Mouse (Mus musculus) macrophage (primary cell): ENCODE data around the gene Ripply2. TPM values are rescaled to one million over a fixed set of nuclear protein-coding genes. Genes with fewer than 3 reads are reported as not detected.
A peak's percentile ranks its signal among the peaks of the same experiment; 100 is the strongest.

Source experiments
- H3K27ac ChIP-seq: fragments of 350-480 bp; formaldehyde crosslinking; 2 replicates; pipeline ENCODE4 v1.9.0; 2021
- H3K36me3 ChIP-seq: fragments of 350-480 bp; formaldehyde crosslinking; 2 replicates; pipeline ENCODE4 v1.9.0; 2021; ENCODE audit errors: inconsistent target
- H3K4me3 ChIP-seq: fragments of 350-480 bp; formaldehyde crosslinking; 2 replicates; pipeline ENCODE4 v1.9.0; 2021; ENCODE audit errors: inconsistent target
- H3K79me2 ChIP-seq: fragments of 350-480 bp; formaldehyde crosslinking; 2 replicates; pipeline ENCODE4 v1.9.0; 2021; ENCODE audit errors: inconsistent target
- WGBS: methylation state at CpG from one replicate; pipeline ENCODE4 v1.1.7; 2026; ENCODE audit warnings: inconsistent platforms; ENCODE audit not compliant: missing documents; 5-methylcytosine and 5-hydroxymethylcytosine counted together
- polyA plus RNA-seq: library from polyadenylated mRNA; stranded (reverse); fragments of 250-400 nt; gene quantifications from 3 replicates; pipeline ENCODE4 v1.2.4, GENCODE M21; 2018; ENCODE audit warnings: inconsistent platforms

Ripply2 gene
- polyA plus RNA-seq, 1 experiment from 2014 or later, result not detected

- no peak overlapping the region for H3K4me3 ChIP-seq
- H3K27ac ChIP-seq, result peak overlapping the region; percentile 15
- H3K36me3 ChIP-seq, result no peaks in the 10 kb centered on the region
- H3K79me2 ChIP-seq, result no peaks in the 10 kb centered on the region
- WGBS, result 55% methylated on average over 2 of the region's 2 CpGs
Observed at GRCm38 (mm10) chr9:86999956-87000582, 15.3 kb upstream of the Ripply2 start.

DNA sequence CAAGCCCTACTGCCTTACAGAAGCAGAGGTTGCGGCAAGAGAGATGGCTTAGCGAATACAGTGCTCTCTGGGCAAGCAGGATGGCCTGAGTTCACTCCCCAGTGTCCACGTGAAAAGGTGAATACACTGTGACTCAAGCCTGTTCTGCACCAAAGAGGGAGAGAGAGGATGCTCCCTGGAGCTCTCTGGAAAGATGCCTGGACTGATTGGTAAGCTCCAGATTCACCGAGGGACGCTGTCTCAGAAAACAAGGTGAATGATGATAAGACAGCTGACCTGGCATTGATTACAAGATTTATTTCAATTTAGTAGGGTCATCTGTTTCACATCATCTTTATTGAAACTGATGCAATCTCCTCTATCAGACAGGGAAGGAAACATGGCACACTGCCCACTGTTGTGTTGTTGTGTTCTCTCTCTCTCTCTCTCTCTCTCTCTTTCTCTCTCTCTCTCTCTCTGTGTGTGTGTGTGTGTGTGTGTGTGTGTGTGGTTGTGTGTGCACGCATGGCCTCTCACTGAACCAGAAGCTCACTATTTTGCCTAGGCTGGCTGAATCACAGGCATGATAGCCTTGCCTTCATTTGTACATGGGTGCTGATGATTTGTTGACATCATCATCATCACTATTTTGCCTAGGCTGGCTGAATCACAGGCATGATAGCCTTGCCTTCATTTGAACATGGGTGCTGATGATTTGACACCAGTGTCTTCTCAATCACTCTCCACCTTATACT lies 10.5 kb upstream of the Ripply2 start:
- Histone ChIP-seq H3K4me3 (no peak overlapping the region), H3K36me3 (no peaks in the 10 kb centered on the region), H3K27ac (no peak overlapping the region), H3K79me2 (no peaks in the 10 kb centered on the region)
- 77% methylated on average over 5 of the region's 6 CpGs for WGBS

DNA sequence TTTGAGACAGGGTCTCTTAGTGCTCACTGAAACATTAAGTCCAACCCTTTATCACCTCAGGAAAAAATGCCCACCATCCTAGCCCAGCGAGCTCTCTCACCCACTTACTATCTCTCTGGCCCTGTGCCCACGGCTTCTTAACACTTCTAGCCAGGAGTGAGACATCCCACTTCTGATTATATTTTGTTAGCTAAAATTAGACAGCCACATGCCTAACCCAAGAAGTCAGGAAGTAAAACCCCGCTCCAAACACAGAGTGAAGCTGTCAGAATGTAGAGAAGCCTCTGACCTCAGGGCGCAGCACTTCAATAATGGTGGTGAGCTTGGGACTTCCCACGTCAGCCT lies 9.9 kb upstream of the Ripply2 start:
- no peak overlapping the region for H3K4me3 ChIP-seq
- 64% methylated on average over 5 of the region's 5 CpGs for WGBS
- no peaks in the 10 kb centered on the region for H3K79me2 ChIP-seq
- H3K36me3 ChIP-seq, result no peaks in the 10 kb centered on the region
- no peak overlapping the region for H3K27ac ChIP-seq

GRCm38 (mm10) chr9:87008507-87008906 lies 6.8 kb upstream of the Ripply2 start:
- no peaks in the 10 kb centered on the region for H3K36me3 ChIP-seq
- H3K79me2 ChIP-seq, result no peaks in the 10 kb centered on the region
- 45% methylated on average over 5 of the region's 6 CpGs for WGBS
- no peak overlapping the region for H3K27ac ChIP-seq
- no peak overlapping the region for H3K4me3 ChIP-seq

DNA sequence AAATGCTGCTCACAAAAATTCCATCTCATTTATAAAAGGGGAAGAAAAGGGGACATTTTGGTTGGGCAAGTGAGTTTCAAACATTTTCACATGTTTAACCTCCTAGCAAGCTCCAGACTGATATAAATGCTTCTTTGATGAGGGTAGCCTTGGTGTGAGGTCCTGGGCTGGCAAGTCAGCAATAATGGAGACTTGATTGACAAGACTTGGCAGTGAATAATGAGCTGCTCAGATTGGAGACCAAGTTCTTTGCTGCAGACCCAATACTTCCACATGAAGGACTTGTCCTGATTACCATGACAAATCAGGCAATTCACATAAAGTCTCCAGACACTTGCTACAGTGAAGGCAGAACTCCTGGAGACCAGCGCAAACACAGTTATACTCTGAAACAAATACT lies 6.4 kb upstream of the Ripply2 start:
- 100% methylated on average over 1 of the region's 1 CpGs for WGBS
- no peak overlapping the region for H3K27ac ChIP-seq
- no peak overlapping the region for H3K4me3 ChIP-seq
- H3K79me2 ChIP-seq, result no peaks in the 10 kb centered on the region
- no peaks in the 10 kb centered on the region for H3K36me3 ChIP-seq

GRCm38 (mm10) chr9:87015938-87016294 lies 579 bp downstream of the Ripply2 start:
- Histone ChIP-seq H3K36me3 (no peaks in the 10 kb centered on the region), H3K79me2 (no peaks in the 10 kb centered on the region), H3K27ac (no peak overlapping the region), H3K4me3 (no peak overlapping the region)
- WGBS, result 11% methylated on average over 10 of the region's 10 CpGs

- H3K79me2 ChIP-seq, result peaks cover 49% of the 10 kb centered on the region
- H3K27ac ChIP-seq, result peak within 1 kb of the TSS; percentile 59
- WGBS, result under 1% methylated on average over 52 of the region's 52 CpGs
- H3K4me3 ChIP-seq, result peak within 1 kb of the TSS; percentile 92
- H3K36me3 ChIP-seq, result no peaks in the 10 kb centered on the region
Observed at GRCm38 (mm10) chr9:87021778-87022523, 6.6 kb downstream of the Ripply2 start, which contains the start of gene Cyb5r4. Gene Cyb5r4, plus strand, starts transcription at chr9:87022014.

DNA sequence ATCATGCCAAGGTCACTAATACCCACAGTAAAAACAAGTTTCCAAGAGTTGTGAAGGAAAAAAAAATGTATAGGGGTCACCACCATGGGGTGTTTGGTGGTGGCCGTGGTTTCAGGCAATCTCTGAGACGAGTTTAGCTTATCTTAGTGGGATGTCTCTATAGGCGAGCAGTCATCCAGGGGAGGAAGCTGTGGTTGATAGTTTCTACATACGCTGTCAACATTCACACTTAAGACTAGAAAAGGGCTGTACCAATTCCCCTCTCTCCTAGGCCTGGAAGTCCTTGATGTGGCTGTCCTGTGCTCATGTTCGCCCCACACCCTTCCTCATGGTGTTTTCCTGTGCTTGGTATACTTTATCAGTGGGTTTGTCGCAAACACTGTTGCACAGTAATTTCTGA lies 10.4 kb downstream of the Ripply2 start:
- H3K4me3 ChIP-seq, result no peak overlapping the region
- H3K27ac ChIP-seq, result no peak overlapping the region
- H3K79me2 ChIP-seq, result peaks cover 67% of the 10 kb centered on the region
- WGBS, result 17% methylated on average over 6 of the region's 6 CpGs
- H3K36me3 ChIP-seq, result peaks cover 24% of the 10 kb centered on the region

GRCm38 (mm10) chr9:87027423-87028084 lies 12.2 kb downstream of the Ripply2 start:
- 45% methylated on average over 7 of the region's 8 CpGs for WGBS
- peaks cover 62% of the 10 kb centered on the region for H3K79me2 ChIP-seq
- no peak overlapping the region for H3K4me3 ChIP-seq

GRCm38 (mm10) chr9:87032196-87032595 lies 16.9 kb downstream of the Ripply2 start:
- 88% methylated on average over 4 of the region's 4 CpGs for WGBS
- peaks cover 16% of the 10 kb centered on the region for H3K79me2 ChIP-seq
- no peak overlapping the region for H3K27ac ChIP-seq
- H3K4me3 ChIP-seq, result no peak overlapping the region
- peaks cover 51% of the 10 kb centered on the region for H3K36me3 ChIP-seq

More at GRCm38 (mm10) chr9:87027423-87028084, 12.2 kb downstream of the Ripply2 start:
- Histone ChIP-seq H3K36me3 (peaks cover 41% of the 10 kb centered on the region), H3K27ac (no peak overlapping the region)

DNA sequence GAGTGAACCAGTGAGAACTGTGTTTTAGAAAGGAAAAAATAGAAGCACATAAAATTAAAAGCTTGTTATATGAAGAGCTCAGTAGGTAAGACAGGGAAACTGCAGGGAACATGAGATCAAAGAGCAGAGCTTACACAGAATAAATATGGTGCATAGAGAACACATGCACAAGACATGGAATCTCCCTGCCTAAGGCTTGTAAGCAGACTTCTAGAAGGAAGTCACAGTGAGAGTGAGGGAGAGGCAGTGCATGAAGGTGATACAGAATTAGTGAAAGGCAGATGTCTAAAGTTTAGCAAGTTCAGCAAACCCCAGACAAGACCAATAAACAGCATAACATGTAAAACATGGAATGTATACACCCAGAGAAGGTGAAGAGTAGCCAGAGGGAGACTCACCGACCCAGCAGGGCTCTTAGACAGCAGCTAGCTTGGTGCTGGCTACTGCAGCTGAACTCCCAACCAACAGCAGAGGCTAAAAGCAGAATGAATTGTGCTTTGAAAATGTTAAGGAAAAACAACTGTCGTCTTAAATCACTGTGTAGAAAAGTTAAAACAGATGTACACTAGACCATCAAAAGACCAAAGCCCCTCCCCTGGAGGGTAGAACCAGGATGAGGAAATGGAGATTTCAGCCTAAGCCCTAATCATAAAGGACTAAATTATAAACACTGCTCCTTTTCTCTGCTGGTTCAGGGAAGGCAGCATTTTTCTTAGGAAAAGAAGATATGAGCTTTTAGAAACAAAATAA lies 19.7 kb downstream of the Ripply2 start:
- WGBS, result 92% methylated on average over 2 of the region's 2 CpGs
- Histone ChIP-seq H3K79me2 (no peaks in the 10 kb centered on the region), H3K4me3 (no peak overlapping the region), H3K27ac (no peak overlapping the region), H3K36me3 (peaks cover 43% of the 10 kb centered on the region)

DNA sequence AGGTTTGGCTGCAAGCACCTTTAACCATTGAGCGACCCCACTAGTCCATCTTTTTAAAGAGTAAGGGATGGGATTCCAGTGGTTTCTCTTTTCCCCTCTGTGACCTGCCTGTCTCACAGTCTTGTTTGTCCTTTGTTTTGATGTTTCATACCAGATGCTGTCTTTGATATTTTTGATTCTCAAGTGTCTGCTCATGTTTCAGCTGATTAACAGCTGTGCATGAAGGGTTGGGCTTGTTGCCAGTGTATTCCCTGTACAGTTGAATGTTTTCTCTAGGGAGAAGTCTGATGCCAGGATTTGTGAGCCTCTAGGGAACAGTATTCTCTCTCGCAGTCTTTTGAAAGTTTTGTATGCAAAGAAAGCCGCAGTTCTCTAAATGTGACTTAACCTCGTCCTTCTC lies 34.1 kb downstream of the Ripply2 start:
- Histone ChIP-seq H3K4me3 (no peak overlapping the region), H3K79me2 (no peaks in the 10 kb centered on the region), H3K27ac (no peak overlapping the region), H3K36me3 (peaks cover 16% of the 10 kb centered on the region; the same call in 1 of the 2 replicates)
- WGBS, result 95% methylated on average over 4 of the region's 4 CpGs

GRCm38 (mm10) chr9:87055547-87056235 lies 40.4 kb downstream of the Ripply2 start:
- Histone ChIP-seq H3K4me3 (no peak overlapping the region), H3K79me2 (no peaks in the 10 kb centered on the region), H3K27ac (no peak overlapping the region), H3K36me3 (peaks cover 49% of the 10 kb centered on the region)
- WGBS, result 95% methylated on average over 9 of the region's 11 CpGs

DNA sequence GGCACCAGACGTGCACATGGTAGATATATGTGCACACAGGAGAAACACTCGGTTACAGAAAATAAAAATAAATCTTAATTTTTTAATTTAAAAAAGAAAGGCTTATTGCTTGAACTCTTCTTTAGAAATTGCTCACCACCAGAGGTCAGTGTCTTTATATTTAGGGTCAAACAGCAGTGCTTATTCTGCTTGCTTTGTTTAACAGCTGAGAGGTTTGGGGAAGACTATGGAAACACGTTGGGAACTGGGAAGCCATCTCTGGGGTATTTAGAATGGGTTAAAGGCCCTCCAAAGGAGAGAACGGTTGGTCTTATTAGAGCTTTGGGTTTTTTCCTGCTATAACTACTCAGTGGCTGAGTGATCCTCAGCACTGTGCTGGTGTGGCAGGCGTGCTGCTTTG lies 47.0 kb downstream of the Ripply2 start:
- no peaks in the 10 kb centered on the region for H3K79me2 ChIP-seq
- no peak overlapping the region for H3K4me3 ChIP-seq
- 87% methylated on average over 5 of the region's 5 CpGs for WGBS
- peaks cover 52% of the 10 kb centered on the region for H3K36me3 ChIP-seq
- no peak overlapping the region for H3K27ac ChIP-seq
